Mouse (Mus musculus) frontal cortex, adult 2 months (tissue): ENCODE results near the gene Gm12216. TPM values are rescaled to one million over a fixed set of nuclear protein-coding genes. Genes with fewer than 3 reads are reported as not detected.
A peak's percentile ranks its signal among the peaks of the same experiment; 100 is the strongest.

Source experiments
- DNase-seq, 2 experiments: peaks; one replicate each; pipeline ENCODE4 v3.0.0; 2022; ENCODE audit warnings: low spot score in 1 of 2; ENCODE audit errors: extremely low spot score in 1 of 2
- polyA plus RNA-seq: library from polyadenylated mRNA; depleted of rRNA; stranded (reverse); fragments of >200 nt; gene quantifications from 2 replicates; pipeline ENCODE4 v1.2.3, GENCODE M21; 2012

The Gm12216 gene
- polyA plus RNA-seq, 1 experiment: 3.2 TPM

DNA sequence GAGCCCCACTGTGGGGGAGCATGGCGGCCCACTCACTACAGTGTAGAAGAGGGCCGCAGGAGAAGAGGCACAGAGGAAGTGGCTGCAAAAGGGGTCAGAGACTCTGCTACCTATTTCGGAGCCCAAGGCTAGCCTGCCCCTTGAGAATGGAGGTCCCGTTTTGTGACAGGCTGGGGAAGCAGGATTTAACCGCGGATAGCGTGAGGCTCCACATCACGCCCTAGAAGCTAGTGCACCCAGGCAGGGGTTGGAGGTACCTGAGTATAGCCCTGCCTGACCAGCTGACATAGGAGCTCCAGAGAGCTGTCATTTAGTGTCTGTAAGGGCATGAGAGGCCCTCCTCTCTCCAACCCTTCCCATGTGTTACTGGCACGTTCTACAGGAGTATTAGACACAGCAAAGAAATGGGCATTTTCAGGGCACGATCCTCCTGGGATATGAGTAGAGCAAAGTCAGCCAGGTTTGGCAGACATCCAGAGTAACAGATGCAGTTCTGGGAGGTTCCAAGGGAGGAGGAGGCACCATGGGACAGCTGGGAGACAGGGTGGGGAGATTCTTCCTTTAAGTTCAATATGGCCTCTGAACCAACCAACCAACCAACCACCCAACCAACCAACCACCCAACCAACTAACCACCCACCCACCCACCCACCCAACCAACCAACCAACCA lies 60.9 kb downstream of the Gm12216 start:
- DNase-seq: no peak

DNA sequence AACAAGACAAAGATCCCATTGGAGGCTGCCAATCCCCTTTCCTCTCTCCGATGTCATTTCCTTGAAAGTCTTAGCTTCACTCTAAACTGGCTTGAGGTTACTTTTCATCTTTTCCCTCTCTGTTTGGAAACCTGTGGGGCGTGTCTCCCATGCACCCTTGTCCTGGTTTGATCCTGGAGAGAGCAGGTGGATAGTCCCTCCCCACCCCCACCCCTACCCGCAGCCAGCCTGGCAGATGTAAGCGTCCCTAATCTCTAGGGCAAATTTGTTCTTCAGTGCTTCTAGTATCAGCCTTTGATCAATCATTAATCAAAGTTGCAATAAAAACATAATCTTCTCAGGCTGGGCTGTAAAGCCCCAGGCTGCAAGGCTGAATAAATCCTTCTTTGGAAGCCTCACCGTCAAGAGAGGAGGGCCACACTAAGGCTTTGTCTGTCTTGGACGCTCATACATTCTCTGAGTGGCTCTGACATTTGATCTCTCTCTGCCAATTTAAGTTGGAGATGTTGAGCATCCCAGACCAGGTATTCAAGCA lies 61.6 kb downstream of the Gm12216 start:
- no peak for DNase-seq

DNA sequence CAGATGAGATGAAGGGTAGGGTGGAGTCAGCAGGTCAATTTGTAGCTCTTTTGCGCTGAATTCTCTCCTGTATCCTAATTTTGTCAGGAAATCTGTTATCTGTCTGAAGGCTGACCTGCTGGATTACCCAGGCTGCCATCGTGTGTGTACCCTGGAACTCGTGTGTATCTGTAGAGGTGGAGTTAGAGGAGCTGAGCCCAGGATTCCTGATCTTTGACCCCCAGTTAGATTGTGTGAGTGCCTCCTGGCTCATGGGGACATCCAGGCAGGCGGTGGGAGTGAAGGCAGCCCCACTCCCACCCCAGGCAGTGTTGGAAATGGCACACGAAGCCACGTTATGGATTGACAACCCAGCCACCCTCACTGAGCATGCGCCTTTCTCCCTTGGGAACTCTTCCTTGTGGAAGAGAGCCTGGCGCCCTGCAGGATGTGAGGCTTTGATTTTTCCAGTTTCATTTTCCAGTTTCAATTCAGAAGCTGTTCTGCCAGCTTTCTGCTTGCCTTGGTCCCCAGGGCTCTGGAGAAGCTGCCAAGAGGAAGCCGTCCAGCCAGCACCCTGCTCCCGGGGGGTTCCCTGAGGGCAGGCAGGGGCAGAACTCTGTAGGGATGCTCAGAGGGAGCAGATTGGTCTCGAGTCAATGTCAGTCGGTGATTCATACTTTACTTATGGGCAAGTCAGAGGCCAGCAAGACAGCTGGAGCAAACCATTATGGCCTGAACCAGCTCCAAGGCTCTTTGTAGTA lies 62.5 kb downstream of the Gm12216 start:
- peak in 1 of 2 experiments; percentile 30 for DNase-seq

DNA sequence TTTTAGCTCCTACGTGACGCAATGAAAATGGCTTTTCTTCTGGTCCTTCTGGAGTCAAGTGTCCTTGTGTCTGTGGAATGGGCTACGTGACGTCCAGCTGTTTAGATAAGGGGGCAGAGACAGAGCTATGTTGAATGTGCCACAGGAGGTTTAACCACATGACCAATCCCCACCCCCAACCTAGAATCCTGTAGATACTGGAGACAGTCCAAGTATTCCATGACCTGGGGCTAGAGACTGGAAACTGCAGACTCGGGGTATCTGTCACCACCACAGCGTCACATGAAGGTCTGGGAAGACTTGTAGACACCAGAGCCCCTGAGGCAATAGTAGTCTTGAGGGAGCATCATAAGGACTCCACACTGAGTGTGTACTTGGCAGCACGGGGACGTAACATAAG lies 63.2 kb downstream of the Gm12216 start:
- no peak for DNase-seq

DNA sequence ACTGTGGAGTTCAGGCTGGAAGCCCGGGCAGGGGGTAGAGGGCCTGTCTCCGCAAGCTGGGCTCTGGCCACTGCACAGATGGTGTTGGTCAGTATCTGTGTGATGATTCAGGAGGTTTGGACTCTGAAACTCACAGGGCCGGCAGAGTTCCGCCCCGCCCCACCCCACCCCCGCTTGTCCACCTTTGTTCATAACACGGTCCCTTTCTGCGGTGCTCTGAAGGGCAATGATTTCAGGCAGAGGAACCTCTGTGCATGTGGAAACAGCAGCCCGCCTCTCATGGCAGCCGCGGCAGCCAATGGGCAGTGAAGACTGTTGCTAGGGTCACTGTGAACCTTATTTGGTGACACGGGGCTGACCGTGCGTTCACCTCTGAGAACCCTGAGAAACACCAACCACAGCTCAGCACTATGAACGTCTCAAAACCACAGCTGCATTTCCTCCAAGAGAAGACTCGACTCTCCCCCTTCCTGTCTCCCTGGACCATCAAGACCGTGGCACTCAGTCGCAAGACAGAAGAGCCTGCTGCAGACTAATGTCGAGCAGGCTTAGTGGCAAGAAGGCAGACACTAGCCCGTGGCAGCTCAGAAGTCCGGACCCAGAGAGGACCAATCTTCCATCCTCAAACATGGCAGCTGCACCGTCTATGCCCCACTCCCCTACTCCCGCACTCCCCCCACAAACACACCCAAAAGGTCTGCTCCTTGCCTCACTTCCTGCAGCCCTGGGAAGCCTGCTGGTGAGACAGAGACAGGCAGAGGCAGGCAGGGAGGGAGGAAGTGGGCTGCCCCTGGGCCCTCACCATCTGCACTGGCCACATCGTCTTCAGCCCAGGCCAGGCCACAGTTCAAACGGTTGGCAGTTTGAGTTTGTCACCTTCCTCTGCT lies 64.1 kb downstream of the Gm12216 start:
- no peak for DNase-seq

DNA sequence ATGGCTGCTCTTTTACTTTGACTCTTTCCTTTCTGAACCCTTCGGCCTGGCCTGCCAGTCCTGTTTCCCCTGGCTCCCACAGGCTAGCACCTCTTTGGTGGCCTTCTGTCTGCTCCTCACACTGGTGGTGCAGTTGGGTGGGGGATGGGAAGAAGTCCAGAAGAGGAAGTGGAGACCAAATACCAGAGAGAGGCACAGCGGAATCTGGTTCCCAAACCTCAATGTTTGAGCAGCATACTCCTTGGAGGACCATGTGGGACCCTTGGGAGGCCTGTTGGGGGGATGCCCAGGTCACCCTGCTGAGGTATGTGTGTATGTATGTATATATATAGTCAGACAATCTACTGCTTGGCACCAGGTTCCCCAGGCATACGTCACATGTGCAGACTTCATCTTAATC lies 65.0 kb downstream of the Gm12216 start:
- DNase-seq: no peak

DNA sequence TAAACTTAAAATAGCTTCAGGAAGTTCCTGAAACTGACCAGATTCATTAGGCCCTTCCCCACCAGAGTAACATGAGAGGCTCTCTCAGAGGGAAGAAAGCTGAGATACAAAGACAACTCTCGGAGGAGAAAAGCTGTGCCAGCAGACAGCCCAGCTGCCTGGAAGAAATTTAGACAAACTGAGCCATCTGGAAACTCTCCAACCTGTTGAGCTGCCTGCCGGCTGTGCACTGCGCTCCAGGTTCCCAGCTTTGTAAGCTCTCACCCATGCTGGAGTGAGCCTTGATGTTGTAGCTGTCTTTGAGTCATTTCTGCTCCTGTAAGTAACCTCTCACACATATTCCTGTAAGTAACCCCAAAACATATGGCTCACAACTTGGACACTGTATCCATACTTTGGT lies 66.1 kb downstream of the Gm12216 start:
- peak; percentile 29 to 75 for DNase-seq

DNA sequence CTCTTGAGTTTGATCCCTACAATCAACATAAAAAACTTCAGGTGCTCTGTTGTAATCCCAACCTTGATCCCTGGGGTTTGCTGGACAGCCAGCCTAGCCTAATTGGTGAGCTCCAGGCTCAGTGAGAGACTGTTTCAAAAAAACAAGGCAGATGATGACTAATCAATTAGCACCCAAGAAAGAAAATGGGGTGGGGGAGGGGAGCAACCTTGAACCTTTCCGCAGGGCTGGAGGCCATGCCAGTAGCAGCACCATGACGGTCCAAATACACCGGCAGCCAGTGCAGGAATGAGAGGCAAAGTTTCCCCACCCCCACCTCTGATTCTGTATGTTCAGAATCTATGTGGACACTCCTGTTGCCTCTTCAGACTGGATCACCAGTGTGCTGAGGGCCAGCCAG lies 69.8 kb downstream of the Gm12216 start:
- no peak for DNase-seq

DNA sequence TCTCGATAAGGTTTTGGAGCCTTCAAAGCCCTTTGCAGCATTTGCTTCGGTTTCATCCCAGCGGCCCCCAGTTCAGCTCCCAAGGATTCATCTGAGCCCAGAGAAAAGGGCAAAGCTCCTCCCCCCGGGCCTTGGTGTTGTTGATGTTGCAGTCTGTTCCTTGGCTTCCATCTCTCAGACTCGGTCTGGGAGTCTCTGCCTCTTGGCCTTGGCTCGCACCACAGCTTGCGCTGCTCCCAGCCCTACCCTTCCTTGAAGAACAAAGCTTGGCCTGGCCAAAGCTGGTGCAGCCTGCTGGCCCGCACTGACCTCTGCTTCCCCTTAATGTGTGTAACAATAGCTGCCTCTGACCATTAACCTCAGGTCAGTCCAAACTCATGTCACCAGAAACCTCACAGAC lies 70.9 kb downstream of the Gm12216 start:
- no peak for DNase-seq

DNA sequence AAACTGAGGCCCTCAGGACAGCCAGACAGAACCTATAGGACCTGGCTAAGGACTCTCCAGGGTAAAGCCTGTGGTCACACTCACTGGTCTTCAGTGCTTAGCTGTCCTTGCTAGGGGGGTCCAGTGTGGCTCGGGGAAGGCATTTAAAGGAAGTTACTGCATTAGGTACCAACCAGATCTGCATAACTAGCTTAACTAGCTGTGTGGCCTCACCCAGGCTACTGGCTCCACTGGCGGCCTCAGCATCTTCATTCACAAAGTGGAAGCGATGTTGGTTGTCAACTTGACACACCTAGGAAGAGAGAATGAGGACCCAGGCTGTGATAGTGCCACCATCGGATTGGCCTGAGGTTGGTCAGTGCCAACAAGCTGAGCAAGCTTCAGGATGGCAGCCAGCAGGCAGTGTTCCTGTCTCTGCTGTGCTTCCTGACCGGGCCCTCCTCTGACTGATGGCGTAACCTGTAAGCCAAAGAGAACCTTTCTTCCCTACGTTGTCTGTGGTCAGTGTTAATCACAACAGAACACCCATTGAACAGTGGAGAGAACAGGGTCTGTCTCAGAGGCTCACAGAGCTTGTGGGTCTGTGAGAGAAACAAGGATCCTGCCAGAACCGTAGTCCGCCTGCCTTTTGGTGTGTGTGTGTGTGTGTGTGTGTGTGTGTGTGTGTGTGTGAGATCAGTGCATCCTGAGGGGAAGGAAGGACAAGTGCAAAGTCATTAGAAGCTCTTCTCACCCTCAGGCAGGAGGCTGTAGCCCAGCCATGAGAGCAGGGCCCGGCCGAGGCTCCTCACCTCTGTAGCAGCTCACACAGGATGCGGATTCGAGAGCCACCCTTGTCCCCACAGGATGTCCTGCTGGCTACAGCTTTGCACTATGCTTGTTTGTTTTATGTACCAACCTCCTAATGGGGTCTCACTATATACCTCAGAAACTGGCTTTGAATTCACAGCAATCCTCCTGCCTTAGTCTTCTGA lies 72.7 kb downstream of the Gm12216 start:
- no peak for DNase-seq

DNA sequence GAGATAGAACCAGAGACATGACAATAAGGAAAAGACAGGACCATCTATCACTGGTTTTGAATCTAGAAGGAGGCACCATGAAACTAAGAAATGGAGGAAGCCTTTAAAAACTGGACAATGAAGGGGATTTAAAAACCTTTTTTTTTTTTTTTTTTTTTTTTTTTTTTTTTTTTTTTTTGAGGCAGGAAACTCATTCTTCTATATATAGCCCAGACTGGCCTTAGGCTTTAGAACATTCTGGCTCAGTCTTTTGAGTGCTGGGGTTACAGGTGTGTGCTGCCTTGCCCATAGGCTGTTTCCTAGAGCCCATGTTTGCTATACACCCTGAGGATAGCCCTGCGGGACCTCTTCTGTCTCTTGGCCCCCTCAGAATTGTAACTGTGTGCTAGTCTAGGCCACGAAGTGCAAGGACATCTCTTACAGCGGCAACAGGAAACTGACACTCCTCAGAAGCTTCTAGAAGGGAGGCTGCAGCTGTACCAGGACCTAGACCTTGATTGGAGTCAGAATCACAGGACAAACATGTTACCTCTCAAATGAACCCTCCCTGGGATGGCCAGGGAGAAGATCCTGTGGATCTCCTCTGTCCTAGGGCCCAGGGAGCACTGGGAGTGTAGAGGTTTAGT lies 73.6 kb downstream of the Gm12216 start:
- DNase-seq: no peak

DNA sequence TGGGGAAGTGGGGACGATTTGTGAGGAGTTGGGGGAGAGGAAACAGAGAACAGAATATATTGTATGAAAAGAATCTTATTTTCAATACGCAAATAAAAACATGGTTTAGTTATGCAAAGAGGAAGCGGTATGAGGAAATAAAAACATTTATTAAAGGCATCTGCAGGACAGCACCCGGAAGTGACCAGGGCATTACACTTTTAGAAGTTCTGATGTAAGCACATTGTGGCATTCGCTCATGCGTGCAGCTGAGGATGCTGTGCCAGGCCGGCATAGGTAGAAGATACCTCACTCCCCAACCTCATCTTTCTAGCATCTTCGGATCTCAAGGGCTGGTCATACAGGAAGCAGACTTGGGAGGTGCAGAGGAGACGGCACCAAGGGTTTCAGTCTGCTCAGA lies 75.8 kb downstream of the Gm12216 start:
- no peak for DNase-seq

DNA sequence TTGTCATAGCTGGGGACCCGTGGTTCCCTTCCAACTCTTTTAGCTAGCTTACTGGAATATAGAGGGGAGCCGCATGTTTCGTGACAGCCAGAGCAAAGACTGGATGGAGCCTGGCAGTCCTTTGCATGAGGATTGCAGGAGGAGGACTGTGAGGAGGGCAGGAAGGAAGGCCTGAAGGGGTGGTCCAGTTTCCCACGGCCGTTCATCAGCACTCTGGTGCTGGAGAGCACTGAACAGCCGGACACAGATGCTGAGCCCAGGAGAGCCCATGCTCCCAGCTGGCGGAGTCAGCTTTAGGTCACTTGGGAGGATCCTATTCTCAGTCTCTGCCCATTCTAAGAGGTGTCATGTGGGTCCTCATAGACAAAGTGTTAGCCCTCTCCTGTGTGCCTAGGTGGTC lies 77.1 kb downstream of the Gm12216 start:
- no peak for DNase-seq

DNA sequence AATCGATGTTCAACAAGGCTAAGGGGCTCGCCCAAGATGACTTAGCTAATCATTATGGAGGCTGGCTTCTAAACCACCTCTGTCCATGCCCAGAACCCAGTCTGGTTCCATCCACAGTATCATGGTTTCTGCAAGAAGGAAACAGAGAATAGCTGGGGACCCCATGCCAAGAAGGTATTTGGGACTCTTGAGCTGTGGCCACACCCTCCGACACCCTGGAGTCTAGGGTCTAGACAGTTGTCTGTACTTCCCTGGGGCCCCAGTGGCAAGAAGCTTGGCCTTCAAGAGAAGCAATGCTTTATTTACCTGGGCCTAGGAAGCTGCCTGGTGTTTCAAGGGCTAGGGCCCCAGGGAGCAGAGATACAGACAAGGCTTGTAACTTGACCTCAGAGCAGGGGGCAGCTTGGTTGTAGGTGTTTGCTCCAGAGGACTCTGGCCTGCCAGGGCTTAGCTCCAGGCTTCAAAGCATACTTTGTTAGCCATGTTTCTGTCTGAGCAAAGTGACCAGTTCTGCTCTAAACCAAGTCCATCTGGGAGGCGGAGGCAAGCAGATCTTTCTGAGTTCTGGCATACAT lies 77.8 kb downstream of the Gm12216 start:
- DNase-seq: no peak

DNA sequence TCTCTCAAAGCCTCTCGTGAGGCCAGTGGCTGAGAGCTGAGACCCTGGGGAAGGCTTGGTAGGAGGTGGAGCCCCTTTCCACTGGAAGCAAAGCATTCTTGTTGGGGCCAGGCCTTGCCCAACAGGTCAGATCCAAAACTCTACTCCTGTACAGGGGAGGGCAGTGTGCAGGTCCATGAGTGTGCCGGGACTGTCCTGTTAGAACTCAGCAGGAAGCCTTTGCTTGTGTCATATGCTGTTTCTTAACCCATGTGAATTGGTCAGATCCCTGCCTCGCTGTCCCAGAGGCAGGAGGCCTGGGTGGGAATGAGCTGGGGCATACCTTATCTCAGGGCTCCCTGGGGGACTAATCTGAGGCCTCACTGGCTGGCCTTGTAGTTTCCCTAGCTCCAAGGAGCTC lies 78.8 kb downstream of the Gm12216 start:
- DNase-seq: no peak

DNA sequence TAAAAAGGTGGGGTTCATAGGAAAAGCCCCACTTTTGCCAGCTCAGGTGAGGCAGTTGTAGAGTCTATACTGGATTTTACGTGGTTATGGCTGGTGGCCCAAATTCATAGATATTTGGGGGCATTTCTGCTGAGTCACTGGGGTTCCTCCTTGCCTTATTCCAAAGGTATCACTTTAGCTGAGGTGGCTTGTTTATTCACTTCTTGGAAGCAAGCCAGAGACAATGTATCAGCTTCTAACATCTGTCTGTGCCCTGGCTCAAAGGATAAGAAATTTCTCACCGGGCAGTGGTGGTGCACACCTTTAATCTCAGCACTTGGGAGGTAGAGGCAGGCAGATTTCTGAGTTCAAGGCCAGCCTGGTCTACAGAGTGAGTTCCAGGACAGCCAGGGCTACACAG lies 79.2 kb downstream of the Gm12216 start:
- DNase-seq: no peak

DNA sequence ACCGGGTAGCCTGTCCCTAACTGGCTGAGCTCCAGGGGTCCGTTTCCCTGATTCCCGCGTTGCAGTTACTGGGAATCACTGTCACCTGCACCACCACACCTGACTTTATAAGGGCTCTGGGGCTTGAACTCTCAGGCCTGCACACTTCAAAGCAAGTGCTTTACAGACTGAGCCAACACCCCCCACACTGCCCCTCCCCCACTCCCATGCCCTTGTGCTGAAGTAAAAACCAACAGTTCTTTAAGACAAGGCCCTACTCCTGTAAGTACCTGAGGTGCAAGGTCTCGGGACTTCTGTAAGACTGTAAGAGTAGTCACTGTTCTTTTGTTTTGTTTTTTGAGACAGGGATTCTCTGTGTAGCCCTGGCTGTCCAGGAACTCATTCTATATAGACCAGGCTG lies 80.6 kb downstream of the Gm12216 start:
- no peak for DNase-seq

DNA sequence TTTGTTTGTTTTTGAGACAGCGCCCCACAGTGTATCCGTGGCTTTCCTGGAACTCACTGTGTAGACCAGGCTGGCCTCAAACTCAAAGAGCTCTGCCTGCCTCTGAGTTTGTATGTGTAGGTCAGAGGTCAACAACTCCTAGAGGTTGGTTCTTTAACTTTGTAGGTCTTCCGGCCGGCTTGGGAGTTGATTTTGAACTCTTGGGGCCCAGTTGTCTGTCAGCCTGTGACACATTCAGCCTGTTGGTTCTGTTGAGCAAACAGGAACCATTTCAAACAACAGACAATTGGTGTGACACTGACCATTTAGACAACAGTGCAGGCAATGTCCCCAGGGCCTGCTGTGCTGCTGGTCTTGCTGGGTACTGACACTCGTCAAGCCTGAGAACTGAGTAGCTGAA lies 81.3 kb downstream of the Gm12216 start:
- DNase-seq: no peak

DNA sequence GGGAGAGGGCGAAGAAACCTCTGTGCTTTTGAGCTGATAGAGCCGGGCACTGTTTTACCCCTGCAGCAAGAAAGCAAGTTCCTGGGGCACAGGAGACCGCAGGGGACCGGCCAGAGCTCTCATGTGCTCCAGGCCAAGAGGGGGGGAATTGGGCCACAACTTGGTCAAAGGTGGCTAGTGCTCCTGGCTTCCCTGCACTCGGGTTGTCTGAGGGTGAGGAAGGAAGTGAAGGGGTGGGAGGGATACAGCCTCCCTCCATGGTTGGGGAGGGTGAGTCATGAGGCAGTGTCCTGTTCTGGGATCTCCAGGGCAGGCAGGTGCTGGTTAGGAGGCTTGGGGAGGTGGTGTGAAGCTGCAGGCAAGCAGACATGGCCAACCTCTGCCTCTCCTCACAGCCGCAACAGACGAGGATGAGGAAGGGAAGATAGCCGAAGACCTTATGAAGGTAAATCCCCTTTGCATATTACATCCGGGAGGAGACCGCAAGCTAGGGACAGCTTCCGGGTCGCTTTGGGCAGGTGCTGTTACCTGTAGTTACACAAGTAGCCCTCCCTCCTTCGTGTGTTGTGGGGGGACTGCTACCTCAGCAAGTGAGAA lies 84.3 kb downstream of the Gm12216 start:
- no peak for DNase-seq
